Mouse (Mus musculus) adrenal gland, adult 18-20 months (tissue): ENCODE results near the gene Ripor3. TPM values are rescaled to one million over a fixed set of nuclear protein-coding genes. Genes with fewer than 3 reads are reported as not detected.

Source experiments
- DNase-seq, 2 experiments: peaks; one replicate each; pipeline ENCODE4 v3.0.0; 2021 to 2022; ENCODE audit warnings: low spot score in 2 of 2
- total RNA-seq, 2 experiments: library from RNA; stranded (reverse); gene quantifications; 1 replicate in 1 of 2; 2 replicates in 1 of 2; pipeline ENCODE4 v1.2.3; 2021

Gene Ripor3
- total RNA-seq, 2 experiments from 2014 or later: 1.8 TPM

DNA sequence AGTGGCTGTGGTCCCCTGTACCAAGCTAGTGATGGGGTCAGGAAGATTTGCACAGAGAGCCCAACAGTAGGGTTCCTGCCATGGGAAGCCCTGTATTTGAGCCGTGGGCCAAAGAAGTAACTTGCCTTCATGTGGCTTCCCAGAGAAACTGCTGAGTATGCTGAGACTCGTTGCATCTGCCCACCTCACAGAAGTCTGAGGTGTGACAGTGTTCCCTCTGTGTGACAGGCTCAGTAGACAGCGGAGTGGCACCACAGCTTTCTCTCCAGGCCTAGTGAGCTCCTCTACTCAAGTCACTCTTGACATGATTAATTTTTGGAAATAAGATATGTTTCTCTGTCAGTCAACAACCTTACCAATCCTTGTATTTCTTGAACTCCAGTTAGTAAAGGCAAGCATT is 71.6 kb downstream of the Ripor3 start:
- DNase-seq: no peak

DNA sequence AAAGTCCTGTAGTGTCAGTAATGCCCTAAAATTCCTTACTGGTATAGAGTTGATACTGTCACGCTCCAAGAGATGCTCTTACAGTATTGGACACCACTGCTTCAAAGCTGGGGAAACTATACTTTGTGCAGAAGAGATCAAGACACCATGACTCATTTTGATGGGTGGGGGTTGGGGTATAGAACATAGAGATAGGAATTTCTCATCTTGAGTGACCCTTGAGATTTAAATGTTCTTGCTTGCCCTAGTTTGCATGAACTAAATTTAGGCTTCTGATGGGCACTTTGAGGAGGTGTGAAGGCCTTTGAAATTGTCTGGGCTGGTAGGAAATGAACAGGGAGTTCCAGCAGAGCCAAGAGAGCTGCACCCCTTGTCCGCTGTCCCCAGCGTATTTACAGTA is 74.5 kb downstream of the Ripor3 start:
- no peak for DNase-seq

DNA sequence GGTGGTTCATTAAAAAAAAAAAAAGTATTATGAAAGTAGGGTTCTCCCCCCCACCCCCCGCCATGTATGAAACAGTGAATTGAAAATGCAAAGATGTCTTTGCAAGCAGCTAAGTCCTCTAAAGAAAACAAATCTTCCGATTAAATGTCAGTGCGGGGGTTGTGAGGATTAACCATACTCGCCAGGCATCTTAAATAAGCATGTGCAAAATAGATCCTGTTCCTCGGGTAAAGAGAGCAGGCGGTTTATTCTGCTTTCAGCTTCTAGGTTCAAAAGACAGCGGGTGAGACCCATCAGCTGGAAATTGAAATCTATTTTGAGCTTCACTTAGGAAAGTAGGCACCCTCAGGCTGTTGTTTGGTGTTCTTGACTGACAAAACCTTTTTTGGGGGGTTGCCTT is 77.0 kb downstream of the Ripor3 start:
- DNase-seq: no peak

DNA sequence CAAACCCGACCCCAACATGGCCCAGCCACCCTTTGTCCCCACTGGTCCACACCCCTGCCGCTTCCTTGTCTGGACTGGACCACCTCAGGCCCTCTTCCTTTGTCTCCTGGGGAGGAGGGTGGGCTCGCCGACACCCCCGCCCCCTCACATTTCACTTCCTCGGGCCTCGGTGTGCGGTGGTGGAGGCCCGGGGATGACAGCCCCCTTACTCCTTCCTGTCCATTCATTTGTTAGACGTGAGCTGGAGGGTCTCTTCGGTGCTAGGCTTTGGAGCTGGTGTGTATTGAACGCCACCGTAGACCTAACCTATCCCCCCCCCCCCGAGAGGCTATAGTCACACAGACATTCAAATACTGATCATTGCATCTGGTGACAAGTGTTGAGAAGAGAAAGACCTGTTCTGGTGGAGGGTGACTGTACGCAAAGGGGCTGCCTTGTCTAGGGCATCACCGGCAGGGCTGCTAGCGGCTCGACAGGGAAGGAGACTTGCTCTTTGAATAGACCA is 77.6 kb downstream of the Ripor3 start:
- DNase-seq: no peak

DNA sequence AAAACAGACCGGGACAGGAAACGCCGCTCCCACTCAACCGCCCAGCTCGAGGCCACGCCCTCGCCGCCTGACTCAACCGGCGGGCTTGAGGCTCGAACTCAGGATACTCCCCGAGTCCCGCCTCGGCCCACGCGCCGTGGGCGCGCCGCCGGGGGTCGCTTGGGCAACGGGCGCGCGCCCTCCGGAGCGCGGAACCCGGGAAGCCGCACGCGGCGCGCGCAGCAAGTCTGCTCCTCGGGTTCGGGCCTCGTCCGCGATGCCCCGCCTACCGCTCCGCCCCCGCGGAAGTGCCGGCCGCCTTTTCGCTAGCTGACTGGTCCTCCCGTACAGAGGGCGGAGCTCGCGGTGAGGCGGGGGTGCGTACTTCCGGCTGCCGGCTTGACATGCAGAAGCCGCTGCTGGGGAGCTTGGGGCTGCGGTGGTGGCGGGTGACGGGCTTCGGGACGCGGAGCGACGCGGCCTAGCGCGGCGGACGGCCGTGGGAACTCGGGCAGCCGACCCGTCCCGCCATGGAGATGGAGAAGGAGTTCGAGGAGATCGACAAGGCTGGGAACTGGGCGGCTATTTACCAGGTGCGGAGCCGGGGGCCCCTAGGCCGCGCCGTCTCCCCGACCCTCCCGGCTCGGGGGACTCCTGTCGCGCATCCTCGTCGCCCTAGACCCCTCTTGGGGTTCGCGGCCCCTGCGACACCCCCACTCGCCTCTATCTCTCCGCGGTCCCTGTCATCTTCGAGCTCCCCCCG is 78.3 kb downstream of the Ripor3 start, which contains the start of gene Ptpn1:
Gene Ptpn1, plus strand, starts transcription at position 73 of the 742 bp plus-strand sequence.
- DNase-seq: peak; percentile 96

DNA sequence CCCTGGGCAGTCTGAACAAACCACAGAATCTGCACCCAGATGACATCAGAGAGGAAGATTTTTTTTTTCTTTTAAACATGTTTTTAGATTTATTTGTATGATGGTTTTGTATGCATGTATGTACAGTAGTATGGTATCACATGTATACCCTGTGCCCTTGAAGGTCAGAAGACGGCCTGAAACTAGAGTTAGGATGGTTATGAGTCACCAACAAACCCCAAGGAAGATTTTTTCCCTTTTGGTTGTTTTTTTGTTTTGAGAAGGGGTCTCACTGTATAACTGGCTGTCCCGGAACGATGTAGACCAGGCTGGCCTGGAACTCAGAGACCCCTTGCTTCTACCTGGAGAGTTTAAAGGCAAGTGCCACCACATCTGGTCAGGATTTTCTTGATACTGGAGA is 79.4 kb downstream of the Ripor3 start:
- no peak for DNase-seq

Other genes starting within 250 kb of the Ripor3 start
- gene Ptpn1, start 78.6 kb downstream of the Ripor3 start, total RNA-seq: 10 to 100 TPM; 56.6 to 64.4 TPM
- 1 to 10 TPM; 1.2 to 1.6 TPM for gene Pard6b, start 70.4 kb upstream of the Ripor3 start, total RNA-seq
- gene Adnp, start 196.5 kb upstream of the Ripor3 start, total RNA-seq: 10 to 100 TPM; 40.2 to 47.3 TPM
- gene Gm20716, start 219.7 kb upstream of the Ripor3 start, total RNA-seq: 10 to 100 TPM; 20.8 to 24.6 TPM
- 100 to 1,000 TPM; 122 to 134 TPM for gene Dpm1, start 220.0 kb upstream of the Ripor3 start, total RNA-seq
- gene Mocs3, start 220.0 kb upstream of the Ripor3 start, total RNA-seq: 10 to 100 TPM; 15.4 to 16.9 TPM